In the genomic region with DNA sequence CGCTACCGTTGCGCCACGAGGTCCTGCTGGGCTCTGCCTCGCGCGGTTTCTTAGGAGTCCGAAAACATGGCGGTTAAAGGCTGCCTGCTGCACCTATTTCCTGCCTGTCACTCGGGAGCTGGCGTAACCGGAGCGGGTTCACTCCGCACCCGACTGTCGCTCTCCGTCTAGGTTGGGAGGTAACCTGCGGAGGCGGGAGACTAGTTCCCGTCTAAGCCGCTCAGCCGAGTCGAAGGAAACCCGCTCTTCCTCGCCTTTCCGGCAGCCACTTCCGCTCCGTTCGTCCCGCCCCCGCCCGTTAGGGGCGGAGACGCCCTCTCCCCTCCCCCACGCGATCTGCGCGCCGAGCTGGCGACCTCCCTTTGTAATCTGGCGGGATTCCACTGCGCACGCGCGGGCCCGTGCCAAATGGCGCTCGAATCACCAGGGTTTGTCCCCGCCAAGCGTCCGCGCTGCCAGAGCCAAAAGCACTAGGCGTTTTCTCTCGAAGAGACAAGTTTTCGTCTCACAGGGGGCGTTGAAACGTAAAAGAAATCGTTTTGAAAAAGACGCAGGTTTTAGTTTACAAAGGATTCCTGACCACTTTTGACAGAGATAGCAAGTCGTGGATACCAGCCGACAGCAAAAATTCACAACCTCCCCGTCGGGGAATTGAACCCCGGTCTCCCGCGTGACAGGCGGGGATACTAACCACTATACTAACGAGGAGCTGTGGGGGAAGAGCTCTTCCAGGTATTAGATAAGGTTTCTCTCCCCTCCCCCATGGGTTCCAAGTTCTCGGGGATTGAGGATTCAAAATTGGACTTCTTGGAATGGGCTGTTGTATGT, we compare ENCODE assay signal across 8 mouse cellular contexts. TPM values are rescaled to one million over a fixed set of nuclear protein-coding genes. Genes with fewer than 3 reads are reported as not detected.
DNase-seq lines count a peak whose midpoint lies in the region; ATAC-seq and TF ChIP-seq lines count a peak whose summit lies in the region.

No protein-coding gene starts in this region.

- H3K27ac ChIP-seq in embryonic facial prominence, embryonic 14.5 days (replicated peaks; ENCODE audit: low read depth, low read length) = peak overlapping the region; percentile 99
- H3K27ac ChIP-seq in limb, embryonic 14.5 days (replicated peaks; ENCODE audit: low read depth, low read length) = peak overlapping the region; percentile 99
- peak overlapping the region; percentile 98 for H3K27ac ChIP-seq in midbrain, postnatal 0 days (ENCODE audit: low read depth, low read length)

- H3K4me3 ChIP-seq in embryonic facial prominence, embryonic 14.5 days (ENCODE audit: low read depth, low read length) = peak overlapping the region; percentile 58
- H3K4me3 ChIP-seq in limb, embryonic 14.5 days (replicated peaks; ENCODE audit: low read length) = peak overlapping the region; percentile 50
- peak overlapping the region; percentile 54 for H3K4me3 ChIP-seq in midbrain, postnatal 0 days (ENCODE audit: low read depth, low read length)

- peak; percentile 95 for DNase-seq in 3T3-L1 (ENCODE audit: low read depth, low spot score)
- DNase-seq in adrenal gland, postnatal 4 days (ENCODE audit: low spot score in 2 of 2) = peak; percentile 100
- DNase-seq in embryonic facial prominence, embryonic 14.5 days (ENCODE audit: low spot score) = peak; percentile 97
- DNase-seq in heart, adult 8-10 months (ENCODE audit: low spot score) = peak; percentile 99
- peak; percentile 99 for DNase-seq in kidney, adult 9 months
- DNase-seq in limb, embryonic 14.5 days (ENCODE audit: low spot score) = peak; percentile 94
- peak; percentile 97 for DNase-seq in midbrain, postnatal 0 days (ENCODE audit: low spot score)
- DNase-seq in spleen, postnatal 14 days (ENCODE audit: low spot score in 2 of 2) = peak; percentile 99

- H3K4me2 ChIP-seq in embryonic facial prominence, embryonic 14.5 days (ENCODE audit: low read depth, low read length) = peak overlapping the region; percentile 52
- peak overlapping the region; percentile 49 for H3K4me2 ChIP-seq in limb, embryonic 14.5 days (replicated peaks; ENCODE audit: low read depth, low read length, severe bottlenecking)
- peak overlapping the region; percentile 56 for H3K4me2 ChIP-seq in midbrain, postnatal 0 days (ENCODE audit: low read depth, low read length, poor library complexity, severe bottlenecking)

- ATAC-seq in embryonic facial prominence, embryonic 14.5 days (ENCODE audit: low read depth) = peak; percentile 89
- ATAC-seq in limb, embryonic 14.5 days (ENCODE audit: low FRiP score, low read depth) = peak; percentile 94
- peak; percentile 93 for ATAC-seq in midbrain, postnatal 0 days (ENCODE audit: low FRiP score)

- peak overlapping the region; percentile 77 for H3K9ac ChIP-seq in embryonic facial prominence, embryonic 14.5 days (ENCODE audit: low read depth, low read length)
- peak overlapping the region; percentile 73 for H3K9ac ChIP-seq in limb, embryonic 14.5 days (ENCODE audit: low read depth, low read length, severe bottlenecking)
- peak overlapping the region; percentile 70 for H3K9ac ChIP-seq in midbrain, postnatal 0 days (replicated peaks; ENCODE audit: low read length, poor library complexity, severe bottlenecking)

- WGBS in embryonic facial prominence, embryonic 14.5 days = under 1% methylated on average over 64 of the region's 69 CpGs
- under 1% methylated on average over 69 of the region's 69 CpGs for WGBS in limb, embryonic 14.5 days
- WGBS in midbrain, postnatal 0 days = under 1% methylated on average over 61 of the region's 69 CpGs

- no peaks in the 10 kb centered on the region for H3K27me3 ChIP-seq in embryonic facial prominence, embryonic 14.5 days (replicated peaks; ENCODE audit: control insufficient read depth, insufficient read depth, low read length)
- no peaks in the 10 kb centered on the region for H3K27me3 ChIP-seq in limb, embryonic 14.5 days (ENCODE audit: control insufficient read depth, insufficient read depth, low read length)
- H3K27me3 ChIP-seq in midbrain, postnatal 0 days (ENCODE audit: insufficient read depth, low read length) = no peaks in the 10 kb centered on the region

- no peak for TF ChIP-seq CTCF in midbrain, postnatal 0 days (IDR thresholded peaks at IDR 0.05)

- TF ChIP-seq POLR2A in limb, embryonic 14.5 days (IDR thresholded peaks at IDR 0.05; ENCODE audit: borderline replicate concordance, extremely low read depth, insufficient read depth, insufficient read length) = peak; percentile 56; the same call in 1 of the 2 replicates

- H3K9me3 ChIP-seq in embryonic facial prominence, embryonic 14.5 days (ENCODE audit: control insufficient read depth, low read length) = no peaks in the 10 kb centered on the region
- no peaks in the 10 kb centered on the region for H3K9me3 ChIP-seq in limb, embryonic 14.5 days (ENCODE audit: control insufficient read depth, low read length)
- no peaks in the 10 kb centered on the region for H3K9me3 ChIP-seq in midbrain, postnatal 0 days (ENCODE audit: low read length)

- peaks cover 6% of the 10 kb centered on the region; the same call in 1 of the 2 replicates for H3K4me1 ChIP-seq in embryonic facial prominence, embryonic 14.5 days (ENCODE audit: control insufficient read depth, insufficient read depth, low read length)
- H3K4me1 ChIP-seq in limb, embryonic 14.5 days (ENCODE audit: control insufficient read depth, insufficient read depth, low read length) = peaks cover 21% of the 10 kb centered on the region
- peaks cover 6% of the 10 kb centered on the region; the same call in 1 of the 2 replicates for H3K4me1 ChIP-seq in midbrain, postnatal 0 days (ENCODE audit: insufficient read depth, low read length)

- H3K36me3 ChIP-seq in embryonic facial prominence, embryonic 14.5 days (ENCODE audit: control insufficient read depth, insufficient read depth, low read length) = no peaks in the 10 kb centered on the region
- no peaks in the 10 kb centered on the region for H3K36me3 ChIP-seq in limb, embryonic 14.5 days (ENCODE audit: control insufficient read depth, insufficient read depth, low read length)
- no peaks in the 10 kb centered on the region for H3K36me3 ChIP-seq in midbrain, postnatal 0 days (ENCODE audit: insufficient read depth, low read length)

RNA-seq across cellular contexts. Expression of a gene that starts 0.6 kb away (rescaled TPM):
- total RNA-seq in adrenal gland, postnatal 4 days (2021) = 100 to 1,000 TPM; 203 to 231 TPM
- polyA plus RNA-seq in embryonic facial prominence, embryonic 14.5 days (2014; fragmentation: Nextera tagmentation; extraction: Ambion mirVana) = 185 and 227 TPM in 2 replicates
- 10 to 100 TPM; 36.7 to 45.0 (median 41.1) TPM for total RNA-seq in heart, adult 8-10 months (2022)
- 285 and 340 TPM in 2 replicates for polyA plus RNA-seq in limb, embryonic 14.5 days (2012; rRNA removed)
- polyA plus RNA-seq in limb, embryonic 14.5 days (2014; fragmentation: Nextera tagmentation; extraction: Ambion mirVana) = 239 and 276 TPM in 2 replicates
- total RNA-seq in midbrain, postnatal 0 days (2014; rRNA removed) = 102 and 116 TPM in 2 replicates
- 44.6 and 54.8 TPM in 2 replicates for polyA plus RNA-seq in midbrain, postnatal 0 days (2015; fragmentation: Nextera tagmentation; extraction: Ambion mirVana)

RNA-seq across cellular contexts. Expression of a gene that starts 57.8 kb away (rescaled TPM):
- 100 to 1,000 TPM; 840 to 862 TPM for total RNA-seq in adrenal gland, postnatal 4 days (2021)
- 515 and 526 TPM in 2 replicates for polyA plus RNA-seq in embryonic facial prominence, embryonic 14.5 days (2014; fragmentation: Nextera tagmentation; extraction: Ambion mirVana)
- 1,000 to 10,000 TPM; 2,608 to 2,760 (median 2,679) TPM for total RNA-seq in heart, adult 8-10 months (2022)
- 420 and 469 TPM in 2 replicates for polyA plus RNA-seq in limb, embryonic 14.5 days (2012; rRNA removed)
- 458 and 481 TPM in 2 replicates for polyA plus RNA-seq in limb, embryonic 14.5 days (2014; fragmentation: Nextera tagmentation; extraction: Ambion mirVana)
- 427 and 430 TPM in 2 replicates for total RNA-seq in midbrain, postnatal 0 days (2014; rRNA removed)
- 640 and 652 TPM in 2 replicates for polyA plus RNA-seq in midbrain, postnatal 0 days (2015; fragmentation: Nextera tagmentation; extraction: Ambion mirVana)

Comparison
In these comparisons a context has a peak if more than half of its experiments do, and no peak if none do; other contexts are left out.
1. Peak in every context shown above with its lines: DNase-seq, ATAC-seq, H3K4me3 ChIP-seq and H3K27ac ChIP-seq.